Mouse (Mus musculus) layer of hippocampus, postnatal 14 days (tissue): ENCODE data around the gene Rnf130. TPM values are rescaled to one million over a fixed set of nuclear protein-coding genes. Genes with fewer than 3 reads are reported as not detected.
"Not testable (repeated sequence)": the region's sequence is repeated elsewhere in the genome, so short reads cannot be mapped to it uniquely, and the experiment has no call there.

Experiments used
- DNase-seq, 2 experiments: peaks; one replicate each; pipeline ENCODE4 v3.0.0; 2021 to 2022; ENCODE audit warnings: low spot score in 2 of 2, mixed read lengths in 1 of 2
- total RNA-seq, 2 experiments: library from RNA; stranded (reverse); gene quantifications; 2 replicates each; pipeline ENCODE4 v1.2.3; 2021

Gene Rnf130
- total RNA-seq, 2 experiments from 2014 or later, result 80.9 to 83.4 TPM

DNA sequence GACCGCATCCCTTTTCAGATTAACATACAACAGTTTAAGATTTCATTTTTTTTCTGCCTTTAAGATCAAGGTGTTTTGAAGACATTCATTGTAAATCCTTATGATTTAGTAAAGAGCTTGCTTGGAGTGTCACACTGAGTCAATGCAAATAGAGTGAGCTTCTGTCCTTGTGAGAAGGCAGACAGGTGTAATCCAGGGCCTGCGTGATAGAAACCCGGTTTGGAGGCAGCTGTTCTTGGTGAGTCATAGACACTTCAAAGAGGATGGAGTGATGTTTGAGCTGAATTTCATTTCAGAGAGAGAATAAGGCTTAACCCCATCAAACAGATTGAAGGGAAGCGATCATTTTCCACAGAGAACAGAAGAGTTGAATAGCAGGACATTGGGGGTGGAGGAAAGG, 51.6 kb downstream of the Rnf130 start:
- DNase-seq, result no peak

DNA sequence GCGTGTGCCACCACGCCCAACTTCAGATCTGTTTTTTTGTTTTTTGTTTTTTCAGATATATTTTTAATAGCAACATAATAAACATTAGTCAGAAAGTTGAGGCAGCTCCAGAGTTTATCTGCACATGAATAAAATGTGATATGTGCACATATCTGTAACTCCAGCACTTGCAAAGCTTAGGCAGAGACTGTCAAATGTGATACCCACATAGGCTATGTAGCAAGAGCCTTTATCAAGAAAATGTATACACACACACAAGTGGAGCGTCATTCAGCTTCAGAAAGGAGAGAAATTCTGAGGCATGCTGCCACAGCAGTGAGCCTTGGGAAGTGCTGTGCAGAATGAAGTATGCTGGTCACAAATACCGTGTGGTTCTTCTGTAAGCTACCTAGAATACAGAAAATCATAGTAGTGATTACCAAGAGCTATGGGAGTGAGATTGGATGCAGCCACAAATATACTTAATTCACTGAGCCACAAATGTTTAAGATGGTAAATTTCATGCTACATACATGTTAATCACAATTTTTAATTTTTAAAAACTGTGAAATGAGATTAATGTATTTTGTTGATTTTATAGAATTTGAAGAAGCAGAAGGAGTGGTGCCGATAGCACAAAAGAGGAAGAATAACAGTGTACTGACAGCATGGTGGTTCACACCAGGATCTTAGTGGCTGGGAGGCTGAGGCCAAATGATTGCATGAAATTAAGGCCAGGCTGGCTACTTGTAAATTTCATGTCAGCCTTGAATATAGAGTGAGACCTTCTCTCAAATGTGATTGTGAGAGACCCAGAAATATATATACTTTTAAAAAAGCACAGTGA, 56.4 kb downstream of the Rnf130 start:
- no peak for DNase-seq

DNA sequence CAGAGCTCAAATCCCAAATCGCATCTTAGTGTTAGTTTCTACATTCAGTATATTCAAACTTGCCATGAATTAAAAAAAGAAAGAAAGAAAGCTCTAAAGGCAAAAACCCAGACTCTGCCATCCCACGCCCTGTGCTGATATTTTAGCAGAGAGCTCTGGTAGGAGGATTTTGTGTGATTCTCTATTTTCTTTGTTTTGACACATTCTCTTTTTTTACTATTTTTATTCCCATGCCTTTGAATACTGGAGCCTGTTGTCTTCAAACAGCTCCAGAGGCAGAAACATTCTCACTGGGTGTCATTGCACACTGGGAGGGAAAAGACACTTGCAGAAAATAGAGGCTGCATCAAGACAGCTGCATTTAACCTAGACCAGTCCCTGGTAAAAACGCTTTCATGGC, 61.1 kb downstream of the Rnf130 start:
- DNase-seq, result no peak

DNA sequence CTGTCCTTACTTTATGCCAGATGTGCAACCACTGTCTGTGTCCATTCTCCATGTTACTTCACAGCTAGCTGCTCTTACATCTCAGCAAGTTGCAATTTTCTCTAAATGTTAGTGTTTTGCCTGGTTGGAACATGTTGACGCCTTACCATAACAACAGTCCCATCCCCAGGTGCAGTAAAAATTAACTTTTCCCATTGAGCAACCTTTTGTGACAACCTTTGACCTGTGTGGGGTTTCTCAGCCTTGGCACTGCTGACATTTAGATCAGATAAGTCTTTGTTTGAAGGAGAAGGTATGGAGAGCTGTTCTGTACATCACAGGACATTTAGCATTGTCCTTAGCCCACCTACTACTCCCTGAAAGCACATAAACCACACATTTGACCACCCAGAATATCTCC, 64.7 kb downstream of the Rnf130 start:
- DNase-seq, result no peak

DNA sequence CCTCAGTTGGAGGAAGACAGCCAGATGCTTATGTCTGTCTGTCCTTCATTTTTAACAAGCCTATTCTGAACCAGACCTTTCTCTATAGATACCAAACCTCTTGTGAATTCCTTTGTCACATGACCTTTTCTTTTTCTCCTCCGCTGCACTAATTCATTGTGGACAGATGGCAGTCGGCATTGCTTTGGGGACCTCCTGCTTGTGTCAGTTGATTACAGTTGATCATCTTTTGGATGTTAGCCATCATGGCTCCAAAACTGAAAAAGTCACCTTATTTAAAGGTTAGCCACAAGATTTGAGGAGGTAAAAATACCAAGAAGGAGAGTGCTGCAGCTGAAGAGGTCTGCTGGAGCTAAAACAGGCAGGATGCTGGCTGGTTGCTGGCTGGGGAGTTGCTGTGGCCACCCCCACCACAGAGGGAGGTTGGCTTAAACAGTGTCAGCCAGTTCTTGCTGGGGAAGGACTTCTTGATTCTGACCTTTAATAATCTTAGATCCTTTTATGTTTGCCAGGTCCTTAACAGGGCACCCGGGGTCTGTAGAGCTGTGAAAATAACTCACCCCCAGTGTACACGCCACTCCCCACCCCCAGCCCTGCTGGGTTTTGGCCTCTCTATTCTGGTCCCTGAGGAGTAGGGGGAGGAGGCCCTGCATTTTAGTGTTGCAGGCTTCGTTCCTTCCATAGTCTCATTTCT, 66.0 kb downstream of the Rnf130 start:
- DNase-seq, result no peak

DNA sequence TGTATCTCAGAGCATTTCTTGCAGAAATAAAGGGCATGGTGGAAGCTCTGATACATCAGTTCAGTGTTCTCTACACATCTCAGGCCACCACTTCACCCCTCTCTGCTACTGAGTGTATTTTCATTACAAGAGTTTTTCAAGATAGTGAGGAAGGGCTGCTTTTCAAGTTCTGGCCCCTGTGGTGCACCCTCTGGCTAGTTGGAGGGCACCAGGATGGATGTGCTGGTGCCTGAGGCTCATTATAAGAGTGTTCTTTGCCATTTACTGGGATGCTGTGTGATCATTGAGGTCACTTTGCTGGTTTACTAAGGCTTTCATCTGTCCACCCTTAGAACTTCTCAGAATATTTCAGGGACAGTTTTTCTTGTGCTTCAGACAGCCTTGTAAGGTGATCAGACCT, 66.5 kb downstream of the Rnf130 start:
- DNase-seq, result no peak

DNA sequence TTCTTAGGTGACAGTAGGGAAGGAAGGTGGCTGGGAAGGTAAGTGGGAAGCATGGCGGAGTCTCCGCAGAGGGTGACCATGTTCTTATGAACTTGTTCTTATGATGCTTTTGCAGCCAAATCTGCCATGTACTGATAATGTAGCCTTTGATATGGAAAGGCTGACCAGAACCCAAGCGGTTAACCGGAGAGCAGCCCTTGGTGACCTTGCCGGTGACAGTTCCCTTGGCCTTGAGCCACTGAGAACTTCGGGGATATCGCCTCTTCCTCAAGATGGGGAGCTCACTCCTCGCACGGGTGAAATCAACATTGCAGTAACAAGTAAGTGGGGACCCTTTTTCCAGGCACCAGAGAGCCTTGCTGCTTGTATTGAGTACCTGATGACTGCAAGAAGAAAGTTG, 70.5 kb downstream of the Rnf130 start:
- DNase-seq, result no peak

- DNase-seq, result no peak
Observed at GRCm38 (mm10) chr11:50097091-50097490, 71.9 kb downstream of the Rnf130 start.

- DNase-seq, result no peak
Observed at GRCm38 (mm10) chr11:50098961-50099481, 73.9 kb downstream of the Rnf130 start.

DNA sequence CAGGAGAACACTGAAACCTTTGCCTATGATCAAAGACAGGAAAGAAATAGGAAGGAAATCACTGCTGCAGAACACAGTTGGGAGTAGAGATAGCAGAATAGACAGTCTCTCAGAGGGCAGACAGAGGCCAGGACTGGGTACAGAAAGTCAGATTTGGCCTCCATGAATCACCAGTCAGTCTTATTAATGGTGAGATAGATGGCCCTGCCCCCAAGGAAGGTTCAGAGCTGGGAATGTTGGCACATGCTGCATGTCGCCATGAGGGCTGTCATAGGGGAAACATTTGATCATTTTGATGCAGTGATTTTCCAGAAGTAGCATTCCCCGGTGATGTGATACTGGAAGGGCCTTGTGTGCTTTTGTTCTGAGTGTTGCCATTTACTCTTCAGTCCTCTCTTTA, 74.5 kb downstream of the Rnf130 start:
- DNase-seq, result no peak

- no peak for DNase-seq
Observed at GRCm38 (mm10) chr11:50100548-50101307, 75.6 kb downstream of the Rnf130 start.

- DNase-seq, result not testable (repeated sequence)
Observed at GRCm38 (mm10) chr11:50101962-50102361, 76.8 kb downstream of the Rnf130 start.

DNA sequence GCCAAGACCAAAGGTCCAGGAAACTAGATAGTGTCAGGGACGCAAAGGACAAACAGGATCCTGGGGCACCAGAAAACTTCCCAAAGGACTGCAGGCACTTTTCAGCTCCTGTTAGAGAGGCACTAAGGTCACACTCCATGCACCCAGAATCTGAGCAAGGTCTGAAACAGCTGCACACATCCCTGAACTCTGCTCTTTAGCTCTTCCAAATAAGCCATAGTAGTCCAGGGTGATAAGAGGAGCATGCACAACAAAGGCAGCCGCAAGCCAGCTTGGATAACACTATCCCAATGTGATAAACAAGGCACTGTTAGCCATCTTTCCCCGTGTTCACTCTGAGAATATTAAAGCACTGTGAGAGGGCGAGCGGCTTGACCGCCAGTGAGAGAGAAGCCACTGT, 78.9 kb downstream of the Rnf130 start:
- DNase-seq, result no peak

DNA sequence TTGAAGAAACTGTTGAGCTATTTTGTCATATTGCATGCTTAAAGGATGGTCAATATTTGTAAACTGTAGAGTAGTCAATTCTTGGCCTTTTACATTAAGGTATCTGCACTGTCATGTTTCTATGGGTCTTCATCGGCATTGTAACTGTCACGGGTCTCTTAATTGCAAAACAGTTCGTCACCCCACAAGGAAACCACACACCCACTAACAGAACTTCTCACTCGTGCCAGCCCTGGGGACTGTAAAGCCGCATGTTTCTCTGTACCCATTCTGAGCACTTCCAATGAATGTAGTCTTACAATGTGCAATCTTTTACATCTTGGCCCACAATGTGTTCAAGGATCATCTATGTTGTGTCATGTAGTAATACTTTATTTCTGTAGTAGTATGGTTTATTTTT, 80.1 kb downstream of the Rnf130 start:
- no peak for DNase-seq

DNA sequence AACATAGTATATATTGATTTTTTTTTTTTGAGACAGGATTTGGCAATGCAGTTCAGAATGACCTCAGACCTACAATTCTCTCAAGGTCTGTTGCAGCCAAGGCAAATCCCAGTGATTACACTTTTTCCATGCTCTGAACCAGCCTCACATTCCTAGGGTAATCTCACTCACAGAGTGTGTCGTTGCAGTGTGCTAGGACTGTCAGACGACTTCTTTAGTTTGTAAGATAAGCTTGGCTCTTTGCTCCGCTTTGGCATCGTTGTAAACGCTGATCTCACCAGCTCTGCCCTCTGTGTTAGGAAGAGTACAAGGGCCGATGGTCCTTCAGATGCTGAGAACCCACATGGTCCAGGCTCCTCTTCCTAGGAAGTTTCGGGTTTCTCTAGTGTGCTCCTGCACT, 80.9 kb downstream of the Rnf130 start:
- no peak for DNase-seq

DNA sequence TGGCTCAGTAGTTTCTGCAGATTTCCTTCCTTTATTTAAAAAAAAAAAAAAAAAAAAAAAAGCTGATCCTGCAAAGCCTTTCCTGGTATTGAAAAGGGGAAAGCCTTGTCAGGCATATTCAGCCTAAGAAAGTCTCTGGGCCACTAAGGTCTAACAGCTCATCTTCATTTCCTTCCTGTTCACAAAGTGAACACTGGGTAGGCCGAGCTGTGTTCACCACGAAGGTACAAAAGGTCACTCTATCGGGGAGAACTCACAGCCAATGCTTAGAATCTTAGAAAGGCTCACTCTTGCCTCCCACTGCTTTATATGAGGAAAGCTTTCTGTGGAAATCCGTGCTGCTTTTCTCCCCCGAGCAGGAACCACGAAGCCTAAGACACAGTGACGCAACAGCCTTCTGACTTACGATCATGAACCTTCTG, 83.7 kb downstream of the Rnf130 start:
- DNase-seq, result no peak

GRCm38 (mm10) chr11:50114329-50114728, 89.2 kb downstream of the Rnf130 start:
- peak; percentile 41 to 64 for DNase-seq

GRCm38 (mm10) chr11:50122631-50123081, 97.5 kb downstream of the Rnf130 start:
- DNase-seq, result peak; percentile 23 to 52

DNA sequence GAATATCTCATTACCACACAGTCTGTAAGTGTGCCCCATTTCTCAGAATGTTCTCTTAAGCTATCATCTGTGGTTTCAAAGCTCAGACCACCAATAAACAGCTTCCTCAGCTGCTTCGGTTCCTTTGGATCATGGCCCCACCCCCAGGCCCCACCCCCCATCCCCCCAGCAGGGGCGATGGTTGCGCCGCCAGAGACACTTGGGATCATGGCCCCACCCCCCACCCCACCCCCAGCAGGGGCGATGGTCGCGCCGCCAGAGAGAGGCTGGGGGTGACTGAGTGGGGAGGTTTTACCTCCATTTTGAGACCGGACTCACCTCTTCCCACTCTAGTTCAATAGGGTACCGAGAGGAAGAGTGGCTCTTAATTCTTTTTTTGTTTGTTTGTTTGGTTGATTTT, 102.6 kb downstream of the Rnf130 start:
- DNase-seq, result no peak

DNA sequence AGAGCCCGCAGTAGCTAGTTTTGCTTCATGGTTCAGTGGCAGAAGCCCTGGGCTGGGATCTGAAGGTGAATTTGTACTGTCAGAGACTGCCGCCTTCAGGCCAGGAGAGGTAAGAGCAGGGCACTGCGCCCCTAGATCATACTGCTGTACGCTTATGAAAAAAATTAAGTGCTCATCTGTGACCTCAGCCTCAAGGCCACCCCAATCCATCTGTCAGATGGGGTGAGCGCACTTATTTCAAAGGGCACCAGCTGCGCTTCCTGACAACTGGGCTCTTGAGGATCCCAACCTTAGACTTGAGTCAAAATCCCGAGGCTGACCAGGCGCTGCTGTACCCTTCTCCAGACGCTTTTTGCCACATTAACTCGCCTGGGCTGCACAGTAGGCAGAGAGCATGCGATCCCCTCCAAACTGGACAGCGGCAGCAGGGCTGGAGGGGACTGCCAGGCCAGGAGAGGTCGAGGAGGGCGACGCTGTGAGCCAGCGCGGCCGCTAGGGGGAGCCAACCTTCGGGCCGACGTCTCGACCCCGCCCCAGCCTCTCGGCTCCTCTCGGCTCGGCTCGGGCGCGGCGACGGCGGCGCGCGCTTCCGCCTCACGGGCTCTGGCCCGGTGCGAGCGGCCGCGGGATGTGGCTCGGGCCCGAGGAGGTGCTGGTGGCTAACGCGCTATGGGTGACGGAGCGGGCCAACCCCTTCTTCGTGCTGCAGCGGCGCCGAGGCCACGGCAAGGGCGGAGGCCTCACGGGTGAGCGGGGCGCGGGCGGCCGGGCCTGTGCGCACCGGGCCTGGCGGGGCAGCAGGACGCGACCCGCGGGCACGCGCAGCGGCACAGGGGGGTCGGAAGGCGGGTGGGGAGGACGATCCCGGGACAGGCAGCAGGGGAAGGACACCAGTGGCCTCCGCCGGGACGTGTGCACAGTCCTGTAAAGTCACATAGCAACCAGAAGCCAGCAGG, 105.9 kb downstream of the Rnf130 start, which contains the start of gene Tbc1d9b:
TSS of gene Tbc1d9b (plus strand) at position 586 of the 956 bp plus-strand sequence.
- peak; percentile 87 to 91 for DNase-seq
